Mouse (Mus musculus) ES-Bruce4 (cell line): ENCODE measurements around the gene Ripply3. TPM values are rescaled to one million over a fixed set of nuclear protein-coding genes. Genes with fewer than 3 reads are reported as not detected.

ENCODE experiments used
- H3K27ac ChIP-seq: 2 replicates; pipeline ENCODE4 v1.5.1; 2012; ENCODE audit warnings: low read length, inconsistent platforms; ENCODE audit not compliant: insufficient read depth
- H3K27me3 ChIP-seq: 2 replicates; pipeline ENCODE4 v1.6.1; 2012; ENCODE audit warnings: mild to moderate bottlenecking, low read length, inconsistent platforms; ENCODE audit not compliant: control insufficient read depth, poor library complexity, insufficient read depth, severe bottlenecking
- H3K36me3 ChIP-seq: 2 replicates; pipeline ENCODE4 v1.6.1; 2012; ENCODE audit warnings: inconsistent platforms, mild to moderate bottlenecking, low read length, moderate library complexity; ENCODE audit not compliant: control insufficient read depth, poor library complexity, insufficient read depth, severe bottlenecking
- H3K4me1 ChIP-seq: one replicate; pipeline ENCODE4 v1.8.1; 2011; ENCODE audit warnings: low read length; ENCODE audit not compliant: control insufficient read depth, insufficient read depth
- H3K4me3 ChIP-seq: 2 replicates; pipeline ENCODE4 v1.5.1; 2011; ENCODE audit warnings: low read depth, mild to moderate bottlenecking, low read length
- H3K9ac ChIP-seq: 2 replicates; pipeline ENCODE4 v1.6.1; 2012; ENCODE audit warnings: low read depth, mild to moderate bottlenecking, inconsistent platforms; ENCODE audit not compliant: poor library complexity, severe bottlenecking
- H3K9me3 ChIP-seq: replicated peaks from 2 replicates; pipeline ENCODE4 v1.6.1; 2012; ENCODE audit warnings: mild to moderate bottlenecking, low read length, inconsistent platforms; ENCODE audit not compliant: control insufficient read depth, poor library complexity, insufficient read depth, severe bottlenecking
- CTCF ChIP-seq: IDR thresholded peaks from one replicate; pipeline ENCODE4 v1.8.1; 2011; ENCODE audit warnings: low read depth, low read length
- EP300 ChIP-seq: IDR thresholded peaks from 2 replicates; pipeline ENCODE4 v1.6.1; 2011; ENCODE audit warnings: low read depth, low read length; ENCODE audit not compliant: insufficient read depth
- POLR2A ChIP-seq: IDR thresholded peaks from one replicate; pipeline ENCODE4 v1.8.1; 2011; ENCODE audit warnings: low read length; ENCODE audit not compliant: insufficient read depth
- polyA plus RNA-seq: library from polyadenylated mRNA; stranded (reverse); fragments of >200 nt; gene quantifications from 2 replicates; pipeline ENCODE4 v1.2.4, GENCODE M21; 2011; ENCODE audit warnings: low read depth; ENCODE audit not compliant: missing spikeins, insufficient read depth, insufficient read length

Ripply3 gene
- polyA plus RNA-seq, result 0.87 and 0.91 TPM in 2 replicates

DNA sequence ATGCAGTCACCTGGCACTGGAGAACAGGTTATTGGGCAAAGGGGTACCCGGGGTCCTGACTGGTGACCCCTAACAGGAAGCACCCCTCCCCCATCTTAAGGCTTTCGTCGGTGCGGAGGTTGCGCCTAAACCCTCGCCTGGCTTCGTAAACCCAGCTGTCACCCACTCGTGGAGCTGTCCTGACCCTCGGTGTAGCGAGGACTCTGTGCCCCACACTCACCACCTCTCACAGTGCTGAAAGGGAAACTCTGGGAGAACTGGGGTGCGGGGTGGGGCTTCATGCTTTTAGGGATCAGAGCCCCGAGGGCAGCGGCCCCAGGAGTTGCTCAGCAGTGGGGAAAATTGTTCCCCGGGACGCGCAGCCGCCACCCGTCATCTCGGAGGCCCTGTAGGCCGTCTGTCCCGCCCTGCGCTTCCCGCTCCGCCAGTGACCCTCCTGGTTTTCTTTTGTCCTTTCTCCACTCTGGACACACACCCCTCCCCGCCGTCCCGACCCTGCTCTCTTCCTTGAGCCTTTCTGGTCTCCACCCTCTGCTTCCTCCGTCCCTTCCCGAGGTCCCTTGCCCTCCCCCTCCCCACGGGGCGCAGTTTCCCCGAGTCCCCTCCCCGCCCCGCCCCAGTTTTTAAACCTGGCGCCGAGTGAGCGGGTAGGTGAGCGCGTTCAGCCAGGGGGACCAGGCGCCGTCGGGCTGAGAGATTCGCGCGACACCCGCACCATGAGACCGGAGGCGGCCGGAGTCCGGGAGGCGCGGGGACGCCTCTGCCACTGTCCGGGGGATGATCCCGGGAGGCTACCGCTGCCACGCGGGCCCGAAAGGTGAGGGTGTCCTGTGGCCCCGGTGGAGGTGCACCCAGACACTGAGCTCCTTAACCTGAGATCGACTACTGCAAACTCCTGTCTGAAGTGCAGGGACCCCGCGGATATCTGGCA lies at the start of gene Ripply3:
Gene Ripply3, plus strand, starts transcription at position 640 of the 931 bp plus-strand sequence.
- Histone ChIP-seq H3K9me3 (no peaks in the 10 kb centered on the region), H3K27ac (no peak within 1 kb of the TSS), H3K4me1 (peaks cover 1% of the 10 kb centered on the region), H3K36me3 (no peaks in the 10 kb centered on the region), H3K4me3 (peak within 1 kb of the TSS; percentile 32), H3K27me3 (peaks cover 5% of the 10 kb centered on the region; the same call in 1 of the 2 replicates), H3K9ac (peak within 1 kb of the TSS; percentile 70)
- TF ChIP-seq EP300, result no peak
- TF ChIP-seq POLR2A, result no peak
- TF ChIP-seq CTCF, result no peak

DNA sequence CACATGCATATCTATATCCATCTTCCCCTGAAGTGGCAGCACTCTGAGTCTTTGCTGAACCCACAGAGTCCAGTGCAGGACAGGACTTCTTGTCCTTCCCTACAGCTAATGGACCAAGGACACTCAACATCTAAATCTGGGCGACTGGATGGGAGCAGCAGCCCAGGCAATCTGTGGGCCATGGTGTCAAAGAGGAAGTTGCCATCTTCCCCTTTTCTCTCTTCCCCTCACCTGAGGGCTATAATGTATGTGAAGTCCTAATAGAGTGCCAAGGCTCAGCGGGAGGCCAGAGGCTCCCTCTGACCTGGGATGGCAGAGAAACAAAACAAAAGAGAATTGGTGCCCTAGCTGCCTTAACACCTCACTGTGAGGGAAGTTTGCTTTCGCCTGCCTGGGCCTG lies 44.2 kb upstream of the Ripply3 start:
- peaks cover 11% of the 10 kb centered on the region for H3K9me3 ChIP-seq
- no peaks in the 10 kb centered on the region for H3K27me3 ChIP-seq
- no peak for TF ChIP-seq CTCF
- TF ChIP-seq POLR2A, result no peak
- no peak for TF ChIP-seq EP300

DNA sequence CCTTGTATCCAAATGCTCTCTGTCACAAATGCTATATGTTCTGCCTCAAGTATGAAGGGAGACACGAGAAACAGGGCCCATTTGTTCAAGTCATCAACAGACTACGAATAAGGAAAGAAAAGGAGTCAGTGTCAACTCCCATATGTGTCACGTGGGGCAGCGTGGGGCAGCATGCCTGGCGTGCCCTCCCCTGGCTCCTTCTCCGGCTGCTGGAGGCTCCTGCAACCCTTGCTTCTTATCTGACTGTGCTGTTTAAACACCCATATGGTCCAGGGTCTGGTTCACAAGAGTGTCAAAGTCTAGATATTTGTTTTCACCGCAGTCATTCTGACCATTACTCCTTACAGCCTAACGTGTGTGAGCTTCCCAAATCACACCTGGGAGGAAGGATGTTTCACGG lies 40.4 kb upstream of the Ripply3 start:
- H3K9me3 ChIP-seq, result 0 out of 2 replicates have a peak, but pooled peaks cover under 1% of the 10 kb centered on the region
- no peak overlapping the region for H3K4me3 ChIP-seq
- no peaks in the 10 kb centered on the region for H3K36me3 ChIP-seq
- H3K4me1 ChIP-seq, result peaks cover 1% of the 10 kb centered on the region
- TF ChIP-seq POLR2A (no peak), CTCF (no peak), EP300 (no peak)
- H3K27ac ChIP-seq, result no peak overlapping the region
- H3K9ac ChIP-seq, result no peak overlapping the region
- H3K27me3 ChIP-seq, result no peaks in the 10 kb centered on the region

More for the DNA sequence above, 44.2 kb upstream of the Ripply3 start:
- Histone ChIP-seq H3K36me3 (no peaks in the 10 kb centered on the region), H3K4me3 (no peak overlapping the region), H3K4me1 (no peaks in the 10 kb centered on the region), H3K27ac (no peak overlapping the region), H3K9ac (no peak overlapping the region)

DNA sequence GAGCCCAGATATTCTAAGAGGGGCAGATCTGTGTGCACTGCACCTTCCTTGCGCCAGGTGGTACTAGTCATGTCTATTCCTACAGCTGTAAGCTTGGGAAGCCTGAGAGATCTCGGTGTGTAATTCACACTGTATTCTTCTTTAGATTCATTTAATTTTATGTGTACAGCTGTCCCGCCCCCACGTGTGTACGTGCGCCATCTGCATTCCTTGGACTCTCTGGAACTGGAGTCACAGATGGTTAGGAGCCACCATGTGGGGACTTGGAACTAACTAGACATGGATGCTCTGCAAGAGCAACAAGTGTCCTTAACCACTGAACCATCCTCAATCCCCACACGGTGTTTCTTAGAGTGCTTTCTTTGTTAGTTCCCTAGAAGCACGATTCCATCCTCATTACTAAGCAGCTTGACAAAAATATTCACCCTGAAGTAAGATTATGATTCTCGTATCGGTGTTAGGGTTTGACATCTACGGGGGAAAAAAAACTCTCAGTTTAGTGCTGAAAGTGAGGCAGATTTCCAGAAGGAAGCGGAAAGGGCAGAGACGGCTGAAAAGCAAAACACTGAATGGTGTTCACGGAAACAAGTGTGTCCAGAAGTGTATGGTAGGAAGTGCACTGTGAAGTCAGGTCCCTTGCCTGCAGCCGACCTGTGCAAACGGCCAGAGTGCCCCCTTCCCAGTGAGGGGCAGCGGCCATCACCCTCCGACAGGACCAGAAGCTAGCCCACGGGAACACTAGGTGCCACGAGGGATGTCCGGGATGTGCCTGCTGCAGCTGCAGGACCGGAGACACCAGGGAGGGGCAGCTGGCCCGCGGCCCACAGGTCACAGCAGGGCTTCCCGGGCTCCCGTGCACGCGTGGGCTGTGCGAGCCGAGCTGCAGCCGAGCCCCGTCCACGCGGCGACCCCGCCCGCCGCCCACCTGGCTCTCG lies 38.8 kb upstream of the Ripply3 start:
- TF ChIP-seq POLR2A (no peak), EP300 (no peak), CTCF (no peak)
- Histone ChIP-seq H3K9ac (peak overlapping the region; percentile 45), H3K9me3 (no peaks in the 10 kb centered on the region), H3K27ac (no peak overlapping the region), H3K4me3 (peak overlapping the region; percentile 82), H3K27me3 (no peaks in the 10 kb centered on the region), H3K4me1 (peaks cover 1% of the 10 kb centered on the region), H3K36me3 (no peaks in the 10 kb centered on the region)

DNA sequence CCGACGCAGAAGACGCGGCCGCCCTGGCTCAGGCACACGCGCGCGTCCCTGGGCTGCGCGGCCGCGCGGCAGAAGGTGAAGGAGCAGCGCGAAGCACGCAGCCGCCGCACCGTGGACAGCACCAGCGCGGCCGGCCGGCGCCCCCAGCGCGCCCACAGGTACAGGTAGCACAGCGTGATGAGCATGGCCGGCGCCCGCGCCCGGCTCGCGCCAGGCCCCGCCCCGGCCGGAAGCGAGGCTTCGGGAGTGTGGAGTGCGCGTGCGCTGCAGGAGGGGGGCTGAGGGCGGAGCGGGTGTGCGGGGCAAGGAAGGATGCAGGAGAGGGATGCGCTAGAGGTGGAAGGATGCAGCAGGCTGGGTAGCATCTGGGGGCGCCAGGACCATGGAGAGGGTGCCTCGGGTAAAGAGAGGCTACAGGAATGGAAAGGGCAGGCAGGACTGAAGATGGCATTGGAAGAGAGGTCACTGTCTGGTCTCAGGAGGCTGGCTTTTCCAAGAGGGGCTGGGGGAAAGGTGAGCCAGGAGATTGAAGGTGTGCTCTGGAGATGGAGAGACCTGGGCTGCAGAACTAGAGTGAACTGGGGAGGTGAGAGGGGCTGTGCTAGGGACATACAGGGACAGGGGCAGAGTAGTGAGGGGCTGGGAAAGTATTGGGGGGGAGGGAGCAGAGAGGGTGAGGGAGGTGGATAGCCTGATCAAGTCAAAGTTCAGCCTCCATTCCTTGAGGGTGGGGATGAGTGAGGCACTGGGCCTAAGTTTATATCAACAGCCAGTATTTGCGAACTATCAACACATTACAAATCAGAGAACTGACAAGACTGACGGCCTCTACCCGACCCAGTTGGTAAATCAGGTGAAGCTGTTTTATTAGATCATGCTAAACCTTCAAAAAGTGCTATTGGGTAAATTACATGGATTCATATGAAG lies 37.9 kb upstream of the Ripply3 start:
- no peak overlapping the region for H3K27ac ChIP-seq
- 0 out of 2 replicates have a peak, but pooled peaks have one; percentile 38 for TF ChIP-seq EP300
- TF ChIP-seq POLR2A, result peak; percentile 69
- TF ChIP-seq CTCF, result no peak
- peaks cover 1% of the 10 kb centered on the region for H3K4me1 ChIP-seq
- no peaks in the 10 kb centered on the region for H3K27me3 ChIP-seq
- H3K9ac ChIP-seq, result peak overlapping the region; percentile 45
- peak overlapping the region; percentile 82 for H3K4me3 ChIP-seq
- H3K9me3 ChIP-seq, result no peaks in the 10 kb centered on the region
- no peaks in the 10 kb centered on the region for H3K36me3 ChIP-seq
